Comparison of ENCODE assay signal across 31 mouse cellular contexts in the genomic region with DNA sequence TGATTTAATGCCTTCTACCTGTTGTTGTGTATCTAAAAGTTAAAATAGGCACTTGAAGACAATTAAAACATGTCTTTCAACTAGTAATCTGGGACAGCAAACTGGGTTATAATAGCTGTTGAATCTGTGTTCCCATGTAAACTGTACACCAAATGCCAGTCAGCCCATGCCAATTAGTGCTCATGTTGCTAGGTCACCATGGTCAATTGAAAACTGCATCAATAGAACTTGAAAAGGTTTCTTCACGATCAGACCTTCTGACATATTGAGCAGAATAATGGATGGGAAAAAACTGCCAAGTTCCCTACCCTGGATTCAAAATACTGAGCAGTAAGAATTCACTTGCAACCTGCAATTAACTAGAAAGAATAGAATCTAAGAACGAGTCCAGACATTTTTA. TPM values are rescaled to one million over a fixed set of nuclear protein-coding genes. Genes with fewer than 3 reads are reported as not detected.
A peak's percentile ranks its signal among the peaks of the same experiment; 100 is the strongest.
DNase-seq lines count a peak whose midpoint lies in the region; ATAC-seq and TF ChIP-seq lines count a peak whose summit lies in the region.
"Had no signal": no experiment of that assay in that cellular context is flagged by ENCODE, and none has a peak within 500 bp of the region (broad histone marks: within the 10 kb centered on the region; RNA-seq: fewer than 3 reads in every experiment).

No protein-coding gene starts in this region.

- 31% methylated on average over 2 of the region's 2 CpGs for WGBS in forebrain, embryonic 11.5 days
- WGBS in forebrain, postnatal 0 days = 11% methylated on average over 2 of the region's 2 CpGs
- WGBS in forebrain, embryonic 14.5 days = 3% methylated on average over 2 of the region's 2 CpGs

- no peak overlapping the region for H3K4me2 ChIP-seq in forebrain, embryonic 11.5 days (ENCODE audit: low read depth, low read length, severe bottlenecking)
- H3K4me2 ChIP-seq in forebrain, postnatal 0 days (ENCODE audit: low read depth) = no peak overlapping the region
- no peak overlapping the region for H3K4me2 ChIP-seq in forebrain, embryonic 14.5 days (ENCODE audit: low read length)
- H3K4me2 ChIP-seq: embryonic facial prominence, embryonic 12.5 days; embryonic facial prominence, embryonic 15.5 days; heart, embryonic 12.5 days; heart, embryonic 15.5 days; hindbrain, embryonic 14.5 days had no signal

- intact Hi-C loops in left cerebral cortex, postnatal 14 days (cut with DNase I) = no loop called here

- H3K4me3 ChIP-seq in forebrain, embryonic 11.5 days (ENCODE audit: low read depth, low read length) = no peak overlapping the region
- no peak overlapping the region for H3K4me3 ChIP-seq in forebrain, postnatal 0 days (ENCODE audit: low read depth, low read length)
- no peak overlapping the region for H3K4me3 ChIP-seq in forebrain, embryonic 14.5 days (ENCODE audit: low read depth, low read length)
- H3K4me3 ChIP-seq: embryonic facial prominence, embryonic 12.5 days; embryonic facial prominence, embryonic 15.5 days; gastrocnemius, adult 2 months; heart, embryonic 12.5 days; heart, embryonic 15.5 days had no signal

- H3K27me3 ChIP-seq in forebrain, embryonic 11.5 days (ENCODE audit: control insufficient read depth, insufficient read depth, low read length) = peaks cover 4% of the 10 kb centered on the region
- H3K27me3 ChIP-seq in forebrain, postnatal 0 days (ENCODE audit: insufficient read depth, low read length) = no peaks in the 10 kb centered on the region; the same call in 1 of the 2 replicates
- peaks cover 4% of the 10 kb centered on the region; the same call in 1 of the 2 replicates for H3K27me3 ChIP-seq in forebrain, embryonic 14.5 days (replicated peaks; ENCODE audit: control insufficient read depth, insufficient read depth, low read length)
- H3K27me3 ChIP-seq: embryonic facial prominence, embryonic 12.5 days had no signal

- no peak for DNase-seq in forebrain, embryonic 11.5 days (ENCODE audit: low spot score)
- no peak for DNase-seq in forebrain, postnatal 0 days
- DNase-seq in left cerebral cortex, adult 11 months (ENCODE audit: low spot score) = peak; percentile 31
- no peak for DNase-seq in left cerebral cortex, postnatal 14 days (ENCODE audit: low spot score in 2 of 2)
- peak; percentile 90 for DNase-seq in forebrain, embryonic 14.5 days (ENCODE audit: low spot score)
- peak; percentile 58 for DNase-seq in retina, embryonic 14.5 days (ENCODE audit: low spot score)
- no peak for DNase-seq in spleen, postnatal 4 days (ENCODE audit: low spot score in 2 of 2)
- DNase-seq in heart, postnatal 4 days = no peak
- DNase-seq: adrenal gland, adult 8-10 months; adrenal gland, postnatal 25 days; cerebellum, adult 11 months; cerebellum, adult 2 months; cerebellum, adult 9-11 months; cerebellum, postnatal 25 days; gastrocnemius, adult 2 months; gastrocnemius, postnatal 14 days; heart, adult 18-20 months; heart, postnatal 10 days; heart, postnatal 36 days had no signal

- no peak for TF ChIP-seq CTCF in forebrain, postnatal 0 days (IDR thresholded peaks at IDR 0.05; ENCODE audit: low read depth)

- H3K27ac ChIP-seq in forebrain, embryonic 11.5 days (ENCODE audit: low read depth, low read length) = no peak overlapping the region
- H3K27ac ChIP-seq in forebrain, postnatal 0 days (ENCODE audit: low read depth, low read length) = no peak overlapping the region
- no peak overlapping the region for H3K27ac ChIP-seq in forebrain, embryonic 14.5 days (ENCODE audit: low read depth, low read length)
- H3K27ac ChIP-seq: embryonic facial prominence, embryonic 12.5 days; embryonic facial prominence, embryonic 15.5 days; gastrocnemius, adult 2 months; heart, embryonic 15.5 days; hindbrain, embryonic 14.5 days; hindbrain, postnatal 0 days had no signal

- no peaks in the 10 kb centered on the region; the same call in 1 of the 2 replicates for H3K4me1 ChIP-seq in forebrain, embryonic 11.5 days (replicated peaks; ENCODE audit: control insufficient read depth, insufficient read depth, low read length)
- H3K4me1 ChIP-seq in forebrain, postnatal 0 days (ENCODE audit: insufficient read depth) = no peaks in the 10 kb centered on the region
- no peaks in the 10 kb centered on the region for H3K4me1 ChIP-seq in forebrain, embryonic 14.5 days (ENCODE audit: control insufficient read depth, insufficient read depth, low read length)
- H3K4me1 ChIP-seq: embryonic facial prominence, embryonic 12.5 days; embryonic facial prominence, embryonic 15.5 days; heart, embryonic 12.5 days; heart, embryonic 15.5 days had no signal

- peak; percentile 82 for ATAC-seq in forebrain, embryonic 11.5 days (replicated peaks; ENCODE audit: low FRiP score)
- ATAC-seq in forebrain, postnatal 0 days = no peak; the same call in 1 of the 2 replicates
- ATAC-seq in forebrain, embryonic 14.5 days = peak; percentile 88
- ATAC-seq: activated CD4-positive, CD25-positive, alpha-beta regulatory T cell, adult 4 months; hindbrain, postnatal 0 days; inflammation-experienced regulatory T-cells, adult 6 months; intestine, embryonic 16.5 days had no signal

- H3K36me3 ChIP-seq in forebrain, embryonic 11.5 days (ENCODE audit: control insufficient read depth, insufficient read depth, low read length) = no peaks in the 10 kb centered on the region; the same call in 1 of the 2 replicates
- H3K36me3 ChIP-seq in forebrain, postnatal 0 days (ENCODE audit: insufficient read depth) = peaks cover 18% of the 10 kb centered on the region
- H3K36me3 ChIP-seq in forebrain, embryonic 14.5 days (ENCODE audit: control insufficient read depth, insufficient read depth, low read length) = peaks cover 28% of the 10 kb centered on the region
- H3K36me3 ChIP-seq: embryonic facial prominence, embryonic 12.5 days had no signal

- no peaks in the 10 kb centered on the region for H3K9me3 ChIP-seq in forebrain, embryonic 11.5 days (ENCODE audit: control insufficient read depth, low read length)
- H3K9me3 ChIP-seq in forebrain, postnatal 0 days (ENCODE audit: low read length) = no peaks in the 10 kb centered on the region
- no peaks in the 10 kb centered on the region for H3K9me3 ChIP-seq in forebrain, embryonic 14.5 days (replicated peaks; ENCODE audit: control insufficient read depth, low read length)
- H3K9me3 ChIP-seq: embryonic facial prominence, embryonic 12.5 days; embryonic facial prominence, embryonic 15.5 days; heart, embryonic 12.5 days; heart, embryonic 15.5 days had no signal

- no peak overlapping the region for H3K9ac ChIP-seq in forebrain, embryonic 11.5 days (ENCODE audit: low read length)
- H3K9ac ChIP-seq in forebrain, postnatal 0 days = no peak overlapping the region
- no peak overlapping the region for H3K9ac ChIP-seq in forebrain, embryonic 14.5 days (ENCODE audit: low read length)
- H3K9ac ChIP-seq: embryonic facial prominence, embryonic 12.5 days; embryonic facial prominence, embryonic 15.5 days; heart, embryonic 12.5 days; heart, embryonic 15.5 days; hindbrain, embryonic 14.5 days had no signal

RNA-seq across cellular contexts. Expression of gene Nkx2-4, which starts 11.3 kb away (rescaled TPM):
- 1.3 and 3.8 TPM in 2 replicates for polyA plus RNA-seq in forebrain, embryonic 11.5 days (2014; fragmentation: Nextera tagmentation; extraction: Ambion mirVana)
- 4.3 and 10.1 TPM in 2 replicates for total RNA-seq in forebrain, postnatal 0 days (2014; rRNA removed)
- polyA plus RNA-seq in forebrain, postnatal 0 days (2015; fragmentation: Nextera tagmentation; extraction: Ambion mirVana) = 1.2 TPM in 1 of 2 replicates, not detected in the other
- total RNA-seq in left cerebral cortex, postnatal 14 days (2021) = not detected
- 0.87 and 1.3 TPM in 2 replicates for polyA plus RNA-seq in forebrain, embryonic 14.5 days (2014; fragmentation: Nextera tagmentation; extraction: Ambion mirVana)
- total RNA-seq in heart, postnatal 4 days (2021) = not detected
- total RNA-seq: adrenal gland, adult 8-10 months; adrenal gland, postnatal 25 days; common myeloid progenitor, adult 5-6 weeks; gastrocnemius, adult 2 months; gastrocnemius, postnatal 14 days; heart, adult 18-20 months; heart, postnatal 10 days; heart, postnatal 36 days had no signal
- polyA plus RNA-seq: activated CD4-positive, CD25-positive, alpha-beta regulatory T cell, adult 4 months; cerebellum, adult 2 months; embryonic facial prominence, embryonic 15.5 days; gonadal fat pad, adult 2 months; heart, embryonic 12.5 days; heart, embryonic 15.5 days; hindbrain, embryonic 11.5 days; hindbrain, embryonic 14.5 days; hindbrain, postnatal 0 days; inflammation-experienced regulatory T-cells, adult 6 months; intestine, embryonic 16.5 days had no signal

Comparison
In these comparisons a context has a peak if more than half of its experiments do, and no peak if none do; other contexts are left out.
1. DNase-seq: peak in left cerebral cortex, adult 11 months (single experiment), forebrain, embryonic 14.5 days (single experiment) and retina, embryonic 14.5 days (single experiment); none in forebrain, embryonic 11.5 days (single experiment), forebrain, postnatal 0 days (single experiment), left cerebral cortex, postnatal 14 days (0 of 2), spleen, postnatal 4 days (0 of 2) and heart, postnatal 4 days (single experiment).